Mouse (Mus musculus) CD4-positive, CD25-positive, alpha-beta regulatory T cell, adult 4 months (primary cell): ENCODE data around the gene Hes3. TPM values are rescaled to one million over a fixed set of nuclear protein-coding genes. Genes with fewer than 3 reads are reported as not detected.
A peak's percentile ranks its signal among the peaks of the same experiment; 100 is the strongest.

Experiments used
- ATAC-seq: one replicate; pipeline ENCODE4 v1.8.0; 2017
- polyA plus RNA-seq, 2 experiments: library from polyadenylated mRNA; unstranded; fragments of 100-300 nt; shearing (Covaris generic); gene quantifications; one replicate each; pipeline ENCODE4 v1.2.1; 2017

Gene Hes3
- polyA plus RNA-seq, 2 experiments from 2014 or later: not detected

DNA sequence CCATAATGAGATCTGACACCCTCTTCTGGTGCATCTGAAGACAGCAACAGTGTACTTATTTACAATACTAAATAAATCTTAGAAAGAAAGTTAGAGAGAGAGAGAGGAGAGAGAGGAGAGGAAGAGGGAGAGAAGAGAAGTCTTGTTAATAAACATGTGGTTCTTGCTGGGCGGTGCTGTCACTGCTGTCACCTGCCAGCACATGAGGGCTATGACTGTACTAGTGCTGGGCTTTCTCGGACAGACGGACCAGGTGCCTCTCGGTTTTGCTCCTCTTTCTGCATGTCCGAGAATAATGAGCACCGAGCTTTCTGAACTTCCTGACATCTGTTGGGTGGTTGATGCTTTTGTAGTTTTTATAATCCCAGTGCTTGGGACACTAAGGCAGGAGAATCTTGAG lies 40.8 kb downstream of the Hes3 start:
- no peak for ATAC-seq

DNA sequence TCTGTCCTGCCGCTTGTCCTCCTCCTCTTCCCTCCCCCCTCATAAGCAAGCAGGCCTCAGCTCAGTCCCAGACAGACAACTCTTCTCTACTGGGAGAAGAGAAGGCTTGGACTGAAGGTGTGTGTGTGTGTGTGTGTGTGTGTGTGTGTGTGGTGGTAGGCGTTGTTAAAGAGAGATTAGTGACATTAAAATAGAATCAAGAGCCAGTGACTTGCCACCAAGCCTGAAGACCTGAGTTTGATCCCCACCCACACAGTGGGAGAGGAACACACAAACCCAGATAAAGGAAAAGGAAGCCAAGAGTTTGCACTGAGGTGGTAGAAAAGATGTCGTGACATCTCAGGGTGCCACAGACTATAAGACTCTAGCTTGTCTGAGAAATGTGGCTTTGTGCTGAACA lies 44.3 kb downstream of the Hes3 start:
- peak; percentile 20 for ATAC-seq

- no peak for ATAC-seq
These were observed 45.5 kb downstream of the Hes3 start for GRCm38 (mm10) chr4:152246011-152246410.

GRCm38 (mm10) chr4:152244545-152245522 lies 46.6 kb downstream of the Hes3 start:
- ATAC-seq: no peak

- ATAC-seq: no peak
These were observed 47.5 kb downstream of the Hes3 start for GRCm38 (mm10) chr4:152243969-152244368.

- ATAC-seq: no peak
These were observed 48.1 kb downstream of the Hes3 start for GRCm38 (mm10) chr4:152243241-152243891.

- ATAC-seq: no peak
These were observed 51.5 kb downstream of the Hes3 start for GRCm38 (mm10) chr4:152239974-152240373.

Other genes with a start within 250 kb of the Hes3 start
- 1 to 10 TPM; 1.7 to 2.4 TPM for gene Plekhg5, start 219.2 kb downstream of the Hes3 start, polyA plus RNA-seq
- gene Tnfrsf25, start 175.7 kb downstream of the Hes3 start, polyA plus RNA-seq: 100 to 1,000 TPM; 125 to 170 TPM
- 1 to 10 TPM; 9.5 to 9.9 TPM for gene Espn, start 139.3 kb downstream of the Hes3 start, polyA plus RNA-seq
- not detected for gene Hes2, start 132.8 kb downstream of the Hes3 start, polyA plus RNA-seq
- 100 to 1,000 TPM; 108 to 145 TPM for gene Acot7, start 113.5 kb downstream of the Hes3 start, polyA plus RNA-seq
- gene Gpr153, start 17.4 kb downstream of the Hes3 start, polyA plus RNA-seq: under 1 TPM in 1 of 2 experiments, not detected in 1; 0.13 TPM
- gene Icmt, start 5.6 kb upstream of the Hes3 start, polyA plus RNA-seq: 1 to 10 TPM; 3.9 to 8.2 TPM
- gene Rnf207, start 27.3 kb upstream of the Hes3 start, polyA plus RNA-seq: not detected
- gene Rpl22, start 34.1 kb upstream of the Hes3 start, polyA plus RNA-seq: 1,000 to 10,000 TPM in 1 of 2 experiments, 100 to 1,000 TPM in 1; 772 to 1,018 TPM
- under 1 TPM in 1 of 2 experiments, not detected in 1; 0.40 TPM for gene Chd5, start 47.0 kb upstream of the Hes3 start, polyA plus RNA-seq
- gene Nphp4, start 185.0 kb upstream of the Hes3 start, polyA plus RNA-seq: under 1 TPM in 1 of 2 experiments, not detected in 1; 0.30 TPM
- gene Kcnab2, start 186.2 kb upstream of the Hes3 start, polyA plus RNA-seq: 100 to 1,000 TPM in 1 of 2 experiments, 10 to 100 TPM in 1; 99.7 to 140 TPM